Mouse (Mus musculus) lung, postnatal 0 days (tissue): Measurements from ENCODE around the gene Tyw3.

Experiments used
- CTCF ChIP-seq: IDR thresholded peaks from 2 replicates; pipeline ENCODE4 v1.5.1; 2016; ENCODE audit warnings: antibody characterized with exemption, mild to moderate bottlenecking
- EP300 ChIP-seq: IDR thresholded peaks from 2 replicates; pipeline ENCODE4 v1.6.1; 2016; ENCODE audit warnings: antibody characterized with exemption, mild to moderate bottlenecking, control low read depth

DNA sequence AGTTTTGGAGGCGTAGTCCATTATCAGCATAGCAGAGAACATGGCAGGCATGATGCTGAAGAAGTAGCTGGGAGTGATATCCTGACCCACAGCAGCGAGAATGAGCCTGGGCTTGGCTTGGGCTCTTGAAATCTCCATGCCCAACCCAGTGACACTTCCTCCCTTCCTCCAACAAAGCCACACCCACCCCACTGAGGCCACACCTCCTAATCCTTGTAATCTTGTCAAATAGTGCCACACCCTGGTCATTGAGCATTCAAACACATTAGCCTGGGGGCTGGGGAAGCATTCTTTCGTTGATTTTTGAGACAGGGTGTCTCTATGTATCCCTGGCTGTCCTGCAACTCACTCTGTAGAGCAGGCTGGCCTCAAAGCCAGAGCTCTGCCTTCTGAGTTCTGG lies 15.0 kb upstream of the Tyw3 start:
- TF ChIP-seq CTCF, result no peak
- no peak for TF ChIP-seq EP300
